Mouse (Mus musculus) bone marrow macrophage, adult 2 months (primary cell): ENCODE results near the gene Fancg. TPM values are rescaled to one million over a fixed set of nuclear protein-coding genes. Genes with fewer than 3 reads are reported as not detected.
A peak's percentile ranks its signal among the peaks of the same experiment; 100 is the strongest.

Experiments used
- H3K27ac ChIP-seq: 2 replicates; pipeline ENCODE4 v1.5.1; 2012; ENCODE audit warnings: low read depth, low read length; ENCODE audit not compliant: insufficient read depth
- H3K4me1 ChIP-seq: 2 replicates; pipeline ENCODE4 v1.6.1; 2012; ENCODE audit warnings: low read length; ENCODE audit not compliant: control insufficient read depth, insufficient read depth
- H3K4me3 ChIP-seq: 2 replicates; pipeline ENCODE4 v1.5.1; 2012; ENCODE audit warnings: mild to moderate bottlenecking, low read length, moderate library complexity; ENCODE audit not compliant: insufficient read depth
- CTCF ChIP-seq: IDR thresholded peaks from 2 replicates; pipeline ENCODE4 v1.5.1; 2012; ENCODE audit warnings: low read depth, mild to moderate bottlenecking, low read length, moderate library complexity
- POLR2A ChIP-seq: IDR thresholded peaks from 2 replicates; pipeline ENCODE4 v1.6.1; 2012; ENCODE audit warnings: mild to moderate bottlenecking, low read depth, low read length, borderline replicate concordance
- polyA plus RNA-seq: library from polyadenylated mRNA; stranded (reverse); fragments of >200 nt; gene quantifications from 2 replicates; pipeline ENCODE4 v1.2.4, GENCODE M21; 2012; ENCODE audit not compliant: missing spikeins, insufficient read depth, insufficient read length

Fancg gene
- polyA plus RNA-seq, 1 experiment, result 13.3 TPM

DNA sequence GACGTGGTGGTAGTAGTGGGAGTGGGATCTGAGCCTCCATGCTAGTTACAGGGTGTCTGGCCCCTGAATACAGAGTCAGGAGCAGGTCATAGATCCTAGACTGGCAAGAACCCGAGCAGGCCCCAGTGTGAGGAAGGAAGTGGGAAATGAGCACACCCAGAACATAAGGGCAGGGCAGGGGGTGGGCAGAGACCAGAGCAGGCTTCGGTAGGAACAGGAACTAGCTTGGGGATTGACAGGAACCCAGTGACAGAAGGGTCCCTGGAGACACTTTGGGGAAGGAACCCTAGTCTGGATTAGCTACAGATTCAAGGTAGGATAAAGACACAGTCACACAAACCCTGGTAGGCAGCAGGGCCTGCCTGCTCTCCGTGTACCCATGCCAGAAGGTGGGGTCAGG, 34.4 kb upstream of the Fancg start:
- peaks cover 38% of the 10 kb centered on the region for H3K4me1 ChIP-seq
- peak overlapping the region; percentile 94 for H3K27ac ChIP-seq
- H3K4me3 ChIP-seq, result peak overlapping the region; percentile 74
- TF ChIP-seq CTCF (no peak), POLR2A (no peak)

DNA sequence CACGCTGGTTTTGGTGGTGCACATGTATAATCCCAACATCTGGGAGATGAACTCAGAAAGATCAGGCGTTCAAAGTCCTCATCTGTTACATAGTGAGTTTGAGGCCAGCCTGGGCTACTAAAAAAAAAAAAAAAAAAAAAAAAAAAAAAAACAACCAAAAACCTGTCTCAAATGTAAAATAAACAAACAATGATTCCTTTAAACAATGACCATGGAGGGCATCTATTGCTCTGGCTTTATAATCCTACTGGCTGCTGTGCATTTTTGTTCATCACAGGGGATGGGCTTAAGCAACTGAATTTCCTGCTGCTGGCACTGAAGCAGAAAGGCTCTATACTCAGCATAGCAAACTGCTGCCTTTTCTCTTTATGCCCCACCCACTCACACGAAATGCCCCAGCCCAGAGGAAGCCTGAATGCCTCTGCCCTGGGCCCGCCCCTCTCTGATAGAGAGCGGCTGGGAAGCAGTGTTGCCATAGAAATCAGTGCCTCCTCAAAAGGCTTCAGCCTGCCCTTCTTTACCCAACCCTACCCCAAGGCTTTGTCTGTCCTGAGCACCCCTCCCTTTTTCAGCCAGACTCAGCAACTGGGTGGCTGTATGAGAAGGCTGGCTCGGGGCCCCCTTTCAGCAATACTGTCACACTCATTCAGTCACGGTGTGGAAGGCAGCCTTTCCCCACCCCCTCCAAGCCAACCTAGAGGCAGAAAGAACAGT, 33.5 kb upstream of the Fancg start:
- Histone ChIP-seq H3K4me1 (peaks cover 43% of the 10 kb centered on the region), H3K27ac (peak overlapping the region; percentile 94), H3K4me3 (peak overlapping the region; percentile 52)
- no peak for TF ChIP-seq CTCF

DNA sequence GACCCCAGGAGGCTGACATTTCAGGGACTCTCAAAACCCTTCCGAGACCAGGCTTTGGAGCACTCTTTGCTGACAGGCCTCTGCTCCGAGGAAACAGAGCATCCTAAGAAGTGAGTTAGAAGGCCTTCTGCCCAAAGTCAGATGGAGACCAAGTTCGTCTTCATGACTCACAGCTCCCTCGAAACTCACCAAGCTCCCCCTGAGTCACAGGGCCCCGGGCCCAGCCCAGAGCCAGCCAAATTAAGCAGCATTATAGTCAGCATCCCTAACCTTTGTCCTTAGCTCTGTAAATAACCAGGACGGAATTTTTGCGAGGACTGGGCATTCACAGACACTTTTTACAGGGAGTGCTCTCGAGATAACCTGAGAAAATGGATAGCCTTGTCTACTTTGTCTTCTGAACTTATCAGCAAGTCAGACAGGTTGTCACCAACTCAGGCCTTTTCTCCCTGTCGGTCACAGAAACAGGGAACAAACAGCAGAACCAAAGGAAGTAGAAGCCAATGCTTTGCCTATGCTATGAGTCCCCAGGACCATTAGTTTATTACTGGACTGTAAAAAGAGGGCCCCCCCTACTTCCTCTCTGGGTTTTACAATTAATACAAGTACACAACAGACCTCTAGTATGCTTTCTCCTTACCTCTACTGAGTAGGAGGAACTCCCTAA, 30.7 kb upstream of the Fancg start:
- Histone ChIP-seq H3K4me1 (peaks cover 54% of the 10 kb centered on the region), H3K27ac (peak overlapping the region; percentile 47), H3K4me3 (no peak overlapping the region)
- no peak for TF ChIP-seq CTCF

DNA sequence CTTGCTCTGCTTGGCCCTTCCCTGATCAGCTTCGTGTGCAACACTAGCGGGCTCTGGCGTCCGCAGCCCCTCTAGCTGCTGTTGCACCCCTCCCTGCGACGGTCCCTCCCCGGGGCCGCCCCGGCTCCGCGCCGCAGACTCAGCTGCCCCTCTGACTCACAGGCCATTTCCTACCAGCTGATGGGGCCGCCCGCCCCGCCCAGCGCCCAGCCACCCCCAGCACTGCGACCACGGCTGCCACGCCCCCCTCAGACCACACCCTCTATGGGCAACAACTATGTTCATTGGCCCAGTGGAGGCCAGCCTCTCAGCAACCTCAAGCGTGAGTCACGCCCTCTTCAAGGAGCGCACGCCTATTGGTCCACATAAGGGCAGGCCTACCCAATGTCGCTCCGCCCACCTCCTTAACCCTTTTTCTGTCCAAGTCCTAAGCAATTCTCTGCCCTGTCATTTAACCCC, 29.8 kb upstream of the Fancg start:
- Histone ChIP-seq H3K4me3 (peak overlapping the region; percentile 72), H3K4me1 (peaks cover 53% of the 10 kb centered on the region), H3K27ac (peak overlapping the region; percentile 42)
- TF ChIP-seq POLR2A (peak; percentile 71; the same call in 1 of the 2 replicates), CTCF (no peak)

GRCm38 (mm10) chr4:43039609-43040008, 29.3 kb upstream of the Fancg start:
- peak overlapping the region; percentile 42 for H3K27ac ChIP-seq
- H3K4me1 ChIP-seq, result peaks cover 49% of the 10 kb centered on the region
- peak overlapping the region; percentile 72 for H3K4me3 ChIP-seq
- TF ChIP-seq CTCF (no peak), POLR2A (no peak)

GRCm38 (mm10) chr4:43038567-43039495, 28.5 kb upstream of the Fancg start:
- H3K4me1 ChIP-seq, result peaks cover 44% of the 10 kb centered on the region
- peak overlapping the region; percentile 72 for H3K4me3 ChIP-seq
- TF ChIP-seq CTCF (no peak), POLR2A (no peak)
- H3K27ac ChIP-seq, result no peak overlapping the region

- Histone ChIP-seq H3K4me1 (peaks cover 38% of the 10 kb centered on the region), H3K4me3 (no peak overlapping the region), H3K27ac (no peak overlapping the region)
- TF ChIP-seq CTCF (no peak), POLR2A (no peak)
Measured at GRCm38 (mm10) chr4:43037860-43038566, 27.7 kb upstream of the Fancg start.

DNA sequence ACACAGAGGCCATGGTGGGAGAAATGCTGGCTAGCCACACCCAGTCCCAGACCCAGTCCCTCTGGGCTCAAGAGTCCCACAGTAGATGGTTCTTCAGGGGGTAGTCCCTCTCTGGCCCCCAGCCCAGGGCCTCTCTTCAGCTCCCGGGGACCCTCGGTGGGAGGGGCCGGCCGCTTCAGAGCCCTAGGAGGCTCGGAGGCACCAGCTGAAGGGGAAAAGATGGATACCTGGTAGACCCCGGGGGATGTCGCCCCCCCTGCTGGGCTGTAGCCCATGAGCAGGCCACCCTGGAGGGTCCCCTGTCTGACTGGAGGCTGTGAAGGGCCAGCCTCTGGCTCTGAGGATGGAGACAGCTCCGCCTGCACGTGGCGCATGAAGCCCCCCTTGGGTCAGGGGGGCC, 26.1 kb upstream of the Fancg start:
- no peak overlapping the region for H3K4me3 ChIP-seq
- H3K4me1 ChIP-seq, result peaks cover 32% of the 10 kb centered on the region
- TF ChIP-seq POLR2A, result no peak
- H3K27ac ChIP-seq, result no peak overlapping the region

DNA sequence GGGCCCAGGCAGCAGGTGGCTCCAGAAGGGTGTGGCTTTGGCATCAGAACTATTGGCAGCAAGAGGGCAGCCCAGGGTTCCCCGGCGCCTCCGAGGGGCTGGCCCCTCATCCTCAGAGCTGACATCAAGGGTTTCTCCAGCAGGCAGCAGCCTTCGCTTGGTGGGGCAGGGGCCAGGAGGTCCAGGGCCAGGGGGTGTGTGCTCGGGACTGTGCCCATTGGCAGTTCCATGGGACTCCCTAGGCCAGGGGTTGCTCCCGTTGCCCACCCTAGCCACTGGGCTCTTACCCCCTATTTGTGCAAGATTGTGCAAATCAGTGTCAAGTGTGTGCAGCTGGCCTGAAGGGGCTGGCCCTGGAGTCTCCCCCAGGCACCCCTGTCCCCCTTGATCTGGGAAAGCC, 25.5 kb upstream of the Fancg start:
- Histone ChIP-seq H3K4me1 (peaks cover 28% of the 10 kb centered on the region), H3K27ac (no peak overlapping the region), H3K4me3 (no peak overlapping the region)
- no peak for TF ChIP-seq POLR2A
- no peak for TF ChIP-seq CTCF
